Mouse (Mus musculus): ENCODE data around the gene Lpxn.

DNA sequence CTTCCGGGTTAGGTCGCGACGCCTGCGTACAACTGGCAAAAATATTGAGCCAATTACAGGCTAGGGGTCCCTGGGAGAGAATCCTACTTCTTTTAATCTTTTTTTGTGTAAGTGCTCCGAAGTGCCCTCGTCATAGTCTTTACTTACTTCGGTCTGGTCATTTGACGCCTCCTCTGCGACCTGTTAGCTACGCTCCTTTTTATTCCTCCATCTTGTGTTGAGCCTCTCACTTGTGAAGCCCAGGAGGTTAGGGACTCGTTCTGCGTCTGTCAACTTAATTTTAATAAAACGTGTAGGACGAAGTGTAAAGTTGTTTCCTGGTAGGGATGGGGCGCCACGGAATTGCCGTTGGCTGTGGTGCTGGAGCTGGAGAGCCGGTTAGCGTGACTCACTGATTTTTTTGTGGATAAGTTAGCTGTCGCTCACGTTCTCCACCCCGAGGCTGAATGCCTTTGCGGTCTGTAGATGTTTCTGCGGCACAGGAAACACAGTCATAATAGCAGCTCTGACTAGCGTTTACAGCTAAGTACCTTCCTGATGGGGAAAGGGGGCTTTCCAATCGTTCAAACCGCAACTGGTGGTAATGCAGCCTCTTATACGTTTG lies 437 bp downstream of the Lpxn start:
- no peak for TF ChIP-seq MYOG (IDR thresholded peaks at IDR 0.05; ENCODE audit: control insufficient read depth in 1 of 3, insufficient read depth in 1 of 3, insufficient read length in 2 of 3, low read depth in 2 of 3)
- TF ChIP-seq POLR2A (IDR thresholded peaks at IDR 0.05; ENCODE audit: insufficient read length, low read depth) = peak; percentile 37
- no peak for TF ChIP-seq USF1 (IDR thresholded peaks at IDR 0.05; ENCODE audit: low read depth)
- no peak for TF ChIP-seq REST (IDR thresholded peaks at IDR 0.05; ENCODE audit: insufficient read depth, insufficient read length)
- no peak for TF ChIP-seq MYOD1 (IDR thresholded peaks at IDR 0.05; ENCODE audit: control insufficient read depth in 1 of 3, insufficient read length in 2 of 3, low read depth in 2 of 3)
- no peak for TF ChIP-seq E2F4 (IDR thresholded peaks at IDR 0.05; ENCODE audit: insufficient read depth)
- TF ChIP-seq POLR2AphosphoS2 (IDR thresholded peaks at IDR 0.05; ENCODE audit: insufficient read length, low read depth) = no peak
- TF ChIP-seq TCF12 (IDR thresholded peaks at IDR 0.05; ENCODE audit: insufficient read depth, poor library complexity, severe bottlenecking) = no peak
- TF ChIP-seq MAX (IDR thresholded peaks at IDR 0.05; ENCODE audit: low read depth) = no peak
